Mouse (Mus musculus) naive thymus-derived CD4-positive, alpha-beta T cell, adult 2 months (primary cell): ENCODE data around the gene Col1a2.

Source experiments
- DNase-seq: peaks from one replicate; pipeline ENCODE4 v3.0.0-alpha.2; 2011; ENCODE audit warnings: low read depth

The Col1a2 gene

GRCm38 (mm10) chr6:4587946-4588345 is 83.3 kb downstream of the Col1a2 start:
- no peak for DNase-seq

GRCm38 (mm10) chr6:4588722-4589121 is 84.1 kb downstream of the Col1a2 start:
- no peak for DNase-seq

DNA sequence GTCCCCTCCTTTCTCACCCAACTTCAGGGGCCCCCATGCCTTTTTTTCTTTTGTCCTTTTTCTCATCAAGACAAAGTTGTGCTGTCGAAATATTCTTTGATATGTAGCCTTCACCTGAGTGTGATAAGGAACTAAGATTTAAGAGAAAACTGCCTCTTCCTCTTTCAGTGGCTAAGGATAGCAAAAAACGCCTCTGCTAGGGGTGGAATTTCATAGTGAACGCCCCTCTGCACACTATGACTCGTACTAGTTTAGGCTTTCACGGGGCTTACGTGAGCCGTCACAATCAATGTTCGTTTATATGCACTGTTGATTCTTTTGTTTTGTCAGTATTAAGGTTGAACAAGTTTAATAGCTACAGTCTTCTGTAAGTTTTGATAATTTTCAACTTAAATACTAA is 85.5 kb downstream of the Col1a2 start:
- no peak for DNase-seq
